Mouse (Mus musculus) lung, postnatal 10 days (tissue): ENCODE measurements at regions not wholly inside any gene's neighbourhood (a gene's known extent, or its start where the extent isn't known, plus 50 kb on each side); places are given as distances from the start of the nearest gene placed in this dataset.

Experiments used
- DNase-seq: peaks from one replicate; pipeline ENCODE4 v3.0.0; 2021

GRCm38 (mm10) chr4:9031634-9032033, 792.8 kb upstream of the Car8 start:
- no peak for DNase-seq

GRCm38 (mm10) chr4:9028946-9029345, 790.1 kb upstream of the Car8 start:
- DNase-seq, result no peak

GRCm38 (mm10) chr4:9028475-9028874, 789.6 kb upstream of the Car8 start:
- peak; percentile 46 for DNase-seq

- DNase-seq, result peak; percentile 92
Observed at GRCm38 (mm10) chr4:9027798-9028404, 789.1 kb upstream of the Car8 start.

- DNase-seq, result no peak
Observed at GRCm38 (mm10) chr4:9027383-9027782, 788.5 kb upstream of the Car8 start.

- DNase-seq, result no peak
Observed at GRCm38 (mm10) chr4:9026841-9027240, 788.0 kb upstream of the Car8 start.

GRCm38 (mm10) chr4:9025821-9026470, 787.1 kb upstream of the Car8 start:
- no peak for DNase-seq

- DNase-seq, result peak; percentile 24
Observed at GRCm38 (mm10) chr4:9024216-9024925, 785.5 kb upstream of the Car8 start.

GRCm38 (mm10) chr4:9019241-9020110, 780.6 kb upstream of the Car8 start:
- DNase-seq, result no peak

- DNase-seq, result no peak
Observed at GRCm38 (mm10) chr4:9018236-9018635, 779.4 kb upstream of the Car8 start.

- DNase-seq, result no peak
Observed at GRCm38 (mm10) chr4:9016504-9017040, 777.7 kb upstream of the Car8 start.

GRCm38 (mm10) chr4:9015528-9016503, 777.0 kb upstream of the Car8 start:
- peak; percentile 75 for DNase-seq

- DNase-seq, result no peak
Observed at GRCm38 (mm10) chr4:9014986-9015385, 776.1 kb upstream of the Car8 start.

- no peak for DNase-seq
Observed at GRCm38 (mm10) chr4:9012787-9013186, 773.9 kb upstream of the Car8 start.

GRCm38 (mm10) chr4:9011952-9012351, 773.1 kb upstream of the Car8 start:
- no peak for DNase-seq

GRCm38 (mm10) chr4:9011129-9011518, 772.3 kb upstream of the Car8 start:
- no peak for DNase-seq

GRCm38 (mm10) chr4:9010381-9011128, 771.7 kb upstream of the Car8 start:
- DNase-seq, result no peak

- peak; percentile 38 for DNase-seq
Observed at GRCm38 (mm10) chr4:9009656-9010055, 770.8 kb upstream of the Car8 start.

- DNase-seq, result no peak
Observed at GRCm38 (mm10) chr4:9005938-9006626, 767.2 kb upstream of the Car8 start.

- DNase-seq, result no peak
Observed at GRCm38 (mm10) chr4:9003891-9004290, 765.0 kb upstream of the Car8 start.
